Mouse (Mus musculus): ENCODE results near the gene Pear1. TPM values are rescaled to one million over a fixed set of nuclear protein-coding genes. Genes with fewer than 3 reads are reported as not detected.

The Pear1 gene
- polyA plus RNA-seq, 1 experiment from 2014 or later: 19.4 TPM

- H3K4me3 ChIP-seq (ENCODE audit: low read length): no peak overlapping the region
- ATAC-seq (replicated peaks; ENCODE audit: extremely low read depth, insufficient read depth, low FRiP score): no peak; the same call in 1 of the 2 replicates
- H3K36me3 ChIP-seq (ENCODE audit: control insufficient read depth, insufficient read depth): no peaks in the 10 kb centered on the region
- no peaks in the 10 kb centered on the region for H3K4me1 ChIP-seq (ENCODE audit: control insufficient read depth, insufficient read depth, low read length)
- no peak overlapping the region for H3K27ac ChIP-seq (ENCODE audit: low read length)
- H3K4me2 ChIP-seq (ENCODE audit: low read depth, low read length): peak overlapping the region; percentile 18; the same call in 1 of the 2 replicates
- peaks cover 39% of the 10 kb centered on the region for H3K27me3 ChIP-seq (ENCODE audit: control insufficient read depth, insufficient read depth, low read length)
- WGBS: 5% methylated on average over 12 of the region's 12 CpGs
- H3K9me3 ChIP-seq (replicated peaks; ENCODE audit: control insufficient read depth, low read length): no peaks in the 10 kb centered on the region
- H3K9ac ChIP-seq (ENCODE audit: low read length): no peak overlapping the region
These were observed 7.4 kb downstream of the Pear1 start for GRCm38 (mm10) chr3:87816646-87817093.

DNA sequence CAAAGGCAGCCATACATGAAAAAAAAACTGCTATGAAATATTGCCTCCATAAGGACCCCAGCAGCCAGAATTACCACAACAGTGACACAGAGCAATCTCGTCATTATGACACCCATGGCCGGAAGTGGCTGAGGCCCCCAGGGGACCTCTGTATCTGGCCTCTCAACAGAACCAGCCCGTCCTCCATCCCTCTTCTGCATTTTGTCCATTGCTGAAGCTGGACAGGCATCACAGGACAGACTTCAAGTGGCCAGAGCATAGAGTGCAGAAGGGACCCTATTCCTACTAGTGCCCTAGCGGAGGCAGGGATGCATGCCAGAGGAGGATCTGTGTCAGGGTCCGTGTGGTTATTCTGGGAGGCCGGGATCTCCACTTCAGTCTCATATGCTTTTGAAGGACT is 7.9 kb downstream of the Pear1 start:
- H3K9ac ChIP-seq (ENCODE audit: low read length): no peak overlapping the region
- no peaks in the 10 kb centered on the region for H3K4me1 ChIP-seq (ENCODE audit: control insufficient read depth, insufficient read depth, low read length)
- H3K9me3 ChIP-seq (replicated peaks; ENCODE audit: control insufficient read depth, low read length): no peaks in the 10 kb centered on the region
- no peak overlapping the region for H3K27ac ChIP-seq (ENCODE audit: low read length)
- no peak overlapping the region for H3K4me3 ChIP-seq (ENCODE audit: low read length)
- H3K36me3 ChIP-seq (ENCODE audit: control insufficient read depth, insufficient read depth): no peaks in the 10 kb centered on the region
- H3K27me3 ChIP-seq (ENCODE audit: control insufficient read depth, insufficient read depth, low read length): peaks cover 44% of the 10 kb centered on the region
- H3K4me2 ChIP-seq (ENCODE audit: low read depth, low read length): no peak overlapping the region
- no peak for ATAC-seq (replicated peaks; ENCODE audit: extremely low read depth, insufficient read depth, low FRiP score)
- WGBS: 38% methylated on average over 6 of the region's 6 CpGs

GRCm38 (mm10) chr3:87812873-87813272 is 11.2 kb downstream of the Pear1 start:
- no peaks in the 10 kb centered on the region for H3K9me3 ChIP-seq (replicated peaks; ENCODE audit: control insufficient read depth, low read length)
- ATAC-seq (replicated peaks; ENCODE audit: extremely low read depth, insufficient read depth, low FRiP score): no peak
- WGBS: 43% methylated on average over 10 of the region's 10 CpGs
- no peak overlapping the region for H3K27ac ChIP-seq (ENCODE audit: low read length)
- H3K4me1 ChIP-seq (ENCODE audit: control insufficient read depth, insufficient read depth, low read length): peaks cover 6% of the 10 kb centered on the region; the same call in 1 of the 2 replicates
- no peak overlapping the region for H3K4me2 ChIP-seq (ENCODE audit: low read depth, low read length)
- H3K9ac ChIP-seq (ENCODE audit: low read length): no peak overlapping the region
- no peak overlapping the region for H3K4me3 ChIP-seq (ENCODE audit: low read length)
- no peaks in the 10 kb centered on the region for H3K36me3 ChIP-seq (ENCODE audit: control insufficient read depth, insufficient read depth)
- H3K27me3 ChIP-seq (ENCODE audit: control insufficient read depth, insufficient read depth, low read length): peaks cover 64% of the 10 kb centered on the region

- Histone ChIP-seq H3K27me3 (ENCODE audit: control insufficient read depth, insufficient read depth, low read length) (peaks cover 66% of the 10 kb centered on the region), H3K4me3 (ENCODE audit: low read length) (no peak overlapping the region), H3K4me2 (ENCODE audit: low read depth, low read length) (no peak overlapping the region), H3K36me3 (ENCODE audit: control insufficient read depth, insufficient read depth) (no peaks in the 10 kb centered on the region), H3K27ac (ENCODE audit: low read length) (no peak overlapping the region), H3K9ac (ENCODE audit: low read length) (no peak overlapping the region), H3K9me3 (replicated peaks; ENCODE audit: control insufficient read depth, low read length) (no peaks in the 10 kb centered on the region), H3K4me1 (ENCODE audit: control insufficient read depth, insufficient read depth, low read length) (peaks cover 6% of the 10 kb centered on the region; the same call in 1 of the 2 replicates)
- ATAC-seq (replicated peaks; ENCODE audit: extremely low read depth, insufficient read depth, low FRiP score): no peak
- 73% methylated on average over 4 of the region's 4 CpGs for WGBS
These were observed 11.7 kb downstream of the Pear1 start for GRCm38 (mm10) chr3:87812413-87812812.

DNA sequence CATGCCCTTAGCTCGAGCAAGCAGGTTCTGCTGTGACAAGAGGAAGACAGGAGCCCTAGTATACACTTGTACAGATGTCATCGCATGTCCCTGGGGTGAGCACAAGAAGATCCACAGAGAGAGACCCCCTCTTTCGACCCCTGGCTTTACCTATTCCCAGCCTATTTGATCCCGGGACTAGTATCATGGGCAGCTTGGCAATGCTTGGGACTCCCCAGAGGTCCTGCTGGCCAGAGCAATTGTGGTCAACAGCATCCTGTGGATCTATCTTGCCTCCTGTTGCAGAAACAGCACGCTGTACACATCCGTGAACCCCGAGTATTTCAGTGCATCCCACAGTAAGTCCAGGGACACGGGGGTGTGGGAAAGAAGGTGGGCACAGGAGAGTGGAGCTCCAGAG is 12.8 kb downstream of the Pear1 start:
- no peak overlapping the region for H3K27ac ChIP-seq (ENCODE audit: low read length)
- no peak for ATAC-seq (replicated peaks; ENCODE audit: extremely low read depth, insufficient read depth, low FRiP score)
- no peak overlapping the region for H3K9ac ChIP-seq (ENCODE audit: low read length)
- H3K4me2 ChIP-seq (ENCODE audit: low read depth, low read length): no peak overlapping the region
- peaks cover 6% of the 10 kb centered on the region; the same call in 1 of the 2 replicates for H3K4me1 ChIP-seq (ENCODE audit: control insufficient read depth, insufficient read depth, low read length)
- WGBS: 73% methylated on average over 8 of the region's 8 CpGs
- H3K9me3 ChIP-seq (replicated peaks; ENCODE audit: control insufficient read depth, low read length): no peaks in the 10 kb centered on the region
- H3K27me3 ChIP-seq (ENCODE audit: control insufficient read depth, insufficient read depth, low read length): peaks cover 69% of the 10 kb centered on the region
- no peak overlapping the region for H3K4me3 ChIP-seq (ENCODE audit: low read length)
- H3K36me3 ChIP-seq (ENCODE audit: control insufficient read depth, insufficient read depth): no peaks in the 10 kb centered on the region

- Histone ChIP-seq H3K9me3 (replicated peaks; ENCODE audit: control insufficient read depth, low read length) (no peaks in the 10 kb centered on the region), H3K27me3 (ENCODE audit: control insufficient read depth, insufficient read depth, low read length) (peaks cover 76% of the 10 kb centered on the region), H3K9ac (ENCODE audit: low read length) (no peak overlapping the region), H3K27ac (ENCODE audit: low read length) (no peak overlapping the region), H3K4me3 (ENCODE audit: low read length) (no peak overlapping the region; the same call in 1 of the 2 replicates), H3K4me1 (ENCODE audit: control insufficient read depth, insufficient read depth, low read length) (peaks cover 6% of the 10 kb centered on the region; the same call in 1 of the 2 replicates), H3K4me2 (ENCODE audit: low read depth, low read length) (peak overlapping the region; percentile 1; the same call in 1 of the 2 replicates), H3K36me3 (ENCODE audit: control insufficient read depth, insufficient read depth) (no peaks in the 10 kb centered on the region)
- no peak for ATAC-seq (replicated peaks; ENCODE audit: extremely low read depth, insufficient read depth, low FRiP score)
- WGBS: 7% methylated on average over 28 of the region's 28 CpGs
These were observed 14.7 kb downstream of the Pear1 start for GRCm38 (mm10) chr3:87809322-87809962.

DNA sequence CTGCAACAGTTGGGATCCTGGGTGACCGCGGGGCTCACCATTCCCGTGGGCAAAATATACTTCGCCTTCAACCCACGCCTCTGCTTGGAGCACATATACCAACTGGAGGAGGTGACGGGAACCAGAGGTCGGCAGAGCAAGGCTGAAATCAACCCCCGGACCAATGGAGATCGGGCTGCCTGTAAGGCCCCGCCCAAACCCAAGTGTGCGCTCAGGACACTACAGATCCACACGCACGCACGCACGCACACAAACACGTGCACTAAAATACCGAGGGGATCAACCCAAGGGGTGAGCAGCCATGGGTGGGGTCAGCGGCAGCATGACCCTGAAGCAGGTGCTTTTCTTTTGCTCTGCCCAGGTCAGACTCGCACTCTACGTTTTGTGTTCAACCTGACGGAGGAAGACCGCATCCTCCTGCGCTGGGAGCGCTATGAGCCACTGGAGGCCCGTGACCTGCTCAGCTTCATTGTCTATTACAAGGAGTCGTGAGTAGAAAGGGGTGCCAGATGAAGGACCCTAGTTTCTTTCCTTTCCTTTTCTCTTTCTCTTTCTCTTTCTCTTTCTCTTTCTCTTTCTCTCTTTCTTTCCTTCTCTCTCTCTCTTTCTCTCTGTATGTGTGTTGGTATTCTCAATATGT is 19.9 kb downstream of the Pear1 start:
- peak overlapping the region; percentile 68 for H3K4me2 ChIP-seq (ENCODE audit: low read depth, low read length)
- H3K27ac ChIP-seq (ENCODE audit: low read length): no peak overlapping the region
- no peak for ATAC-seq (replicated peaks; ENCODE audit: extremely low read depth, insufficient read depth, low FRiP score)
- H3K4me3 ChIP-seq (ENCODE audit: low read length): peak overlapping the region; percentile 45
- H3K27me3 ChIP-seq (ENCODE audit: control insufficient read depth, insufficient read depth, low read length): peaks cover 89% of the 10 kb centered on the region
- no peaks in the 10 kb centered on the region for H3K9me3 ChIP-seq (replicated peaks; ENCODE audit: control insufficient read depth, low read length)
- no peak overlapping the region for H3K9ac ChIP-seq (ENCODE audit: low read length)
- 4% methylated on average over 26 of the region's 26 CpGs for WGBS
- H3K36me3 ChIP-seq (ENCODE audit: control insufficient read depth, insufficient read depth): no peaks in the 10 kb centered on the region
- peaks cover 4% of the 10 kb centered on the region for H3K4me1 ChIP-seq (ENCODE audit: control insufficient read depth, insufficient read depth, low read length)

DNA sequence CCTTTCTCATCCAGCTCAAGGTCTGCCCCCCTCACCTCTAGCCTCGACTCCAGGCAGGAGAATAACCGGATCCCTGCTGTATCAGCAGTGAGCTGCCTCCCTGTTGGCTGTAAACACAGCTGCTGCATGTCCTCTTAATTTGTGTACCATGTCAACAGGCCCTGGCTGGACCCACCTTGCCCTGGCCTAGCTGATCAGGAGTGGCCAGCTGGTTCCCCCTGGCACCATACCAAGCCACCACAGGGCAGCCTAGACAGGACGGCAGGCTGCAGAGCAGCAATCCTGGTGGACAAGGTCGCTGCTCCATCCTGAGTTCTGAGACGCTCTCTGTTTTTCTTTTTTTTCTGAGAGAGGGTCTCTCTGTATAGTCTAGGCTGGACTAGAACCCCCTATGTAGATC is 22.4 kb downstream of the Pear1 start:
- Histone ChIP-seq H3K4me1 (ENCODE audit: control insufficient read depth, insufficient read depth, low read length) (peaks cover 4% of the 10 kb centered on the region), H3K27ac (ENCODE audit: low read length) (no peak overlapping the region), H3K9ac (ENCODE audit: low read length) (no peak overlapping the region), H3K27me3 (ENCODE audit: control insufficient read depth, insufficient read depth, low read length) (peaks cover 91% of the 10 kb centered on the region), H3K4me2 (ENCODE audit: low read depth, low read length) (no peak overlapping the region), H3K4me3 (ENCODE audit: low read length) (no peak overlapping the region), H3K9me3 (replicated peaks; ENCODE audit: control insufficient read depth, low read length) (no peaks in the 10 kb centered on the region), H3K36me3 (ENCODE audit: control insufficient read depth, insufficient read depth) (no peaks in the 10 kb centered on the region)
- 58% methylated on average over 5 of the region's 5 CpGs for WGBS
- ATAC-seq (replicated peaks; ENCODE audit: extremely low read depth, insufficient read depth, low FRiP score): no peak

- Histone ChIP-seq H3K4me1 (ENCODE audit: control insufficient read depth, insufficient read depth, low read length) (peaks cover 12% of the 10 kb centered on the region; the same call in 1 of the 2 replicates), H3K36me3 (ENCODE audit: control insufficient read depth, insufficient read depth) (no peaks in the 10 kb centered on the region), H3K4me2 (ENCODE audit: low read depth, low read length) (peak within 1 kb of the TSS; percentile 60), H3K9me3 (replicated peaks; ENCODE audit: control insufficient read depth, low read length) (no peaks in the 10 kb centered on the region), H3K27ac (ENCODE audit: low read length) (no peak within 1 kb of the TSS), H3K9ac (ENCODE audit: low read length) (peak within 1 kb of the TSS; percentile 24; the same call in 1 of the 2 replicates), H3K27me3 (ENCODE audit: control insufficient read depth, insufficient read depth, low read length) (peaks cover 98% of the 10 kb centered on the region), H3K4me3 (ENCODE audit: low read length) (peak within 1 kb of the TSS; percentile 37)
- no peak for ATAC-seq (replicated peaks; ENCODE audit: extremely low read depth, insufficient read depth, low FRiP score)
- WGBS: under 1% methylated on average over 29 of the region's 29 CpGs
These were observed 27.3 kb downstream of the Pear1 start, which contains the start of gene Insrr for GRCm38 (mm10) chr3:87796736-87797334. TSS of gene Insrr (plus strand) at chr3:87796951.
